Mouse (Mus musculus) olfactory bulb, adult 2 months (tissue): Measurements from ENCODE around the gene Ddx47. TPM values are rescaled to one million over a fixed set of nuclear protein-coding genes. Genes with fewer than 3 reads are reported as not detected.

ENCODE experiments used
- H3K27ac ChIP-seq: fragments of 200-500 bp; 2 replicates; pipeline ENCODE4 v1.5.1; 2012; ENCODE audit warnings: low read depth, low read length; ENCODE audit not compliant: insufficient read depth
- H3K4me1 ChIP-seq: fragments of 200-500 bp; 2 replicates; pipeline ENCODE4 v1.6.1; 2012; ENCODE audit warnings: low read length; ENCODE audit not compliant: control insufficient read depth, insufficient read depth
- H3K4me3 ChIP-seq: fragments of 200-500 bp; 2 replicates; pipeline ENCODE4 v1.5.1; 2012; ENCODE audit warnings: mild to moderate bottlenecking, low read depth, low read length, moderate library complexity; ENCODE audit not compliant: insufficient read depth
- CTCF ChIP-seq: fragments of 200-500 bp; IDR thresholded peaks from 2 replicates; pipeline ENCODE4 v1.5.1; 2012; ENCODE audit warnings: low read depth, mild to moderate bottlenecking, low read length, moderate library complexity; ENCODE audit not compliant: insufficient read depth
- POLR2A ChIP-seq: fragments of 200-500 bp; IDR thresholded peaks from 2 replicates; pipeline ENCODE4 v1.6.1; 2012; ENCODE audit warnings: mild to moderate bottlenecking, low read depth, low read length, moderate library complexity; ENCODE audit not compliant: insufficient read depth
- WGBS: fragments of 180-500 bp; shearing (Covaris S2); methylation state at CpG from one replicate; pipeline ENCODE4 v1.1.7; 2018; 5-methylcytosine and 5-hydroxymethylcytosine counted together
- polyA plus RNA-seq: library from polyadenylated mRNA; stranded (reverse); fragments of >200 nt; gene quantifications from 2 replicates; pipeline ENCODE4 v1.2.4, GENCODE M21; 2012; ENCODE audit warnings: low replicate concordance; ENCODE audit not compliant: missing spikeins, insufficient read depth, insufficient read length

Gene Ddx47
- polyA plus RNA-seq, 1 experiment = not detected

DNA sequence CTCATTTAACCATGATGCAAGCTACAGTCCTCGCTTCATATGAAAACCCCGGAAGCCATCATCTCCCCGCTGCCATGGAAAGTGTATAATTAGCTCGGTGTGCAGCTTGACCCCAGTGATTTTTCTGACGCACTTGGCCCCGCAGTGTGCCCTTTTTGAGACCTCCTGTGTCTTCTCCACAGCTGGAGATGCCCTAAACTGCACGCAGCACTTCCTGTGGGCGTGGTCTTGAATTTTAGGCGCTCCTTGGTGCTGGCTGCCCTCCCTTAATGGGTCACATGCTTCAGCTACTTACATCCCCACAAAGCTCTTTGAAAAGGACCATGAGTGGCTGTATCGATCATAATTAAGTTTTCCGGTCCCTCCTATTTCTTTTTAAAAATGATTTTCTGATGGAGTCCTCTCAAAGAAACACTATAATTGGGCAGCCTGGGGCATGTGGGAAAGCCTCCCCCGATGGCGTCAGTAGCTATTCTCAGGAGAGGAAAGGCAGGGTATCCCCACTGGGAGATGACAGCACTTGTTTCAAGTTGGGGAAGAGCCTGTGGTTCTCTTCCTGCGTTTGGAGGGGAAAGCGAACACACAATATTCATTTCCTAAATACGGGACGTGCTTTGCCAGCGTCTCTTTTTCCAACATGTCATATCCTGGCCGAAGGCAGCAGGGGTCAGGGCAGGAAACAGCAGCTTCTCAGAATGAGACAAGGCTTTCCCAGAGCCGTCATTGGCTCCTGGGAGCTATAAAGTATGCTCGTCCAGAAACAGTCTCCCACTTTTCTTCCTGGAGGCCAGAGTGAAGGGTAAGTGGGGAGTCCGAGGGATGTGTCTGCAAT is 30.0 kb upstream of the Ddx47 start, which contains the start of gene Apold1:
Gene Apold1, plus strand, starts transcription at position 488 of the 832 bp plus-strand sequence.
- 35% methylated on average over 22 of the region's 22 CpGs for WGBS
- H3K27ac ChIP-seq = peak within 1 kb of the TSS; percentile 64
- H3K4me3 ChIP-seq = peak within 1 kb of the TSS; percentile 30; the same call in 1 of the 2 replicates
- H3K4me1 ChIP-seq = peaks cover 16% of the 10 kb centered on the region
- TF ChIP-seq CTCF = no peak
- no peak for TF ChIP-seq POLR2A

DNA sequence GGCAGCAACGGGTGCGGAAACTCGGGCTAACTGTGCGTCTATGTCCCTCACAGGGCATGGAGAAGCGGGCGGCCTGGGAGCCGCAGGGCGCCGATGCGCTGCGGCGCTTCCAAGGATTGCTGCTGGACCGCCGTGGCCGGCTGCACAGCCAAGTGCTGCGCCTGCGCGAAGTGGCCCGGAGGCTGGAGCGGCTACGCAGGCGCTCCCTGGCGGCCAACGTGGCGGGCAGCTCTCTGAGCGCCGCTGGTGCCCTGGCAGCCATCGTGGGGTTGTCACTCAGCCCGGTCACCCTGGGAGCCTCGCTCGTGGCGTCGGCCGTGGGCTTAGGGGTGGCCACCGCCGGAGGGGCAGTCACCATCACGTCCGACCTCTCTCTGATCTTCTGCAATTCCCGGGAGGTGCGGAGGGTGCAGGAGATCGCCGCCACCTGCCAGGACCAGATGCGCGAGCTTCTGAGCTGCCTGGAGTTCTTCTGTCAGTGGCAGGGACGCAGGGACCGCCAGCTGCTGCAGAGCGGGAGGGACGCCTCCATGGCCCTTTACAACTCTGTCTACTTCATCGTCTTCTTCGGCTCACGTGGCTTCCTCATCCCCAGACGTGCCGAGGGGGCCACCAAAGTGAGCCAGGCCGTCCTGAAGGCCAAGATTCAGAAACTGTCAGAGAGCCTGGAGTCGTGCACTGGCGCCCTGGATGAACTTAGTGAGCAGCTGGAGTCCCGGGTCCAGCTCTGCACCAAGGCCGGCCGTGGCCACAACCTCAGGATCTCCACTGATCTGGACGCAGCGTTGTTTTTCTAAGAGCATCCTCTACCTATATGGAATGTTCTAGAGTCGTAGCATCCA is 27.7 kb upstream of the Ddx47 start:
- Histone ChIP-seq H3K4me3 (peak overlapping the region; percentile 60), H3K4me1 (peaks cover 16% of the 10 kb centered on the region), H3K27ac (peak overlapping the region; percentile 42)
- 3% methylated on average over 62 of the region's 62 CpGs for WGBS
- TF ChIP-seq POLR2A = peak; percentile 57; the same call in 1 of the 2 replicates
- peak; percentile 40; the same call in 1 of the 2 replicates for TF ChIP-seq CTCF

DNA sequence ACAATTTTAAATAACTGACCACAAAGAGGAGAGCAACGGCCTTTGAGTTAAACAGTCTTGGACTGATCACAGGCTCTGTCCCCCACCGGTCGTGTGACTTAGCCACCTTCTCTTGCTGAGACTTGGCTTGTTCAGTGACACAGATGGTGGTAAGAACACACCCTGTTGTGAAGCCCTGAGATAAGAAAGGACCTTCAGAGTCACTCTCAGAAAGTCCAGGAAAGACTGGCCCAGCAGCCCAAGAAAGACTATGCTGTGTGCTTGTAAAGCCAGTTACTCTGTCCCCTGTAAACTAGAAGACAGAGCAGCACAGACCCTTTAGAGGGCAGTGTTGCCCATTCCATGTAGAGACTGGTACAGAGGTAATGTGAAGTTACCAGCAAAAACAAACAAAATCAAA is 26.7 kb upstream of the Ddx47 start:
- Histone ChIP-seq H3K27ac (no peak overlapping the region), H3K4me1 (peaks cover 16% of the 10 kb centered on the region), H3K4me3 (no peak overlapping the region)
- no peak for TF ChIP-seq POLR2A
- TF ChIP-seq CTCF = no peak
- 69% methylated on average over 3 of the region's 3 CpGs for WGBS

DNA sequence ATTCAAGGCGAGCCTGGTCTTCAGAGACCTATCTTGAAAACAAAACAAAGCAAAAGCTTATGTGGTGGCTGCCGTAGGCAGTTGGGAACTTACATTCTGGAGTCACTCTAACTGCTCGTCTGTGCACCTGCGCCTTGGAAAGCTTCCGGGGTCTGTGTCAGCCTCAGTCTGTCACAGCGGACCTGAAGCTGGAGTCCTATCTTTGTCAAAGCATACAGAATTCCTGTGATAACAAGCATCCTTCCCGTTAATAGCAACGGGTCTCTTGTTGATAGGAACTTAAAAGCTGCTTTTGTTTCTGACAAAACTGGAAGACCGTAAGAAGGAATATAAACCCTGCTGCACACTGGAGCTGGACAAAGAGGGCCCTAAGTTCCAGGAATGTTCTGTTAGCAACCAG is 23.0 kb upstream of the Ddx47 start:
- Histone ChIP-seq H3K4me3 (no peak overlapping the region), H3K27ac (no peak overlapping the region), H3K4me1 (peaks cover 4% of the 10 kb centered on the region)
- 74% methylated on average over 9 of the region's 9 CpGs for WGBS
- TF ChIP-seq CTCF (no peak), POLR2A (no peak)

DNA sequence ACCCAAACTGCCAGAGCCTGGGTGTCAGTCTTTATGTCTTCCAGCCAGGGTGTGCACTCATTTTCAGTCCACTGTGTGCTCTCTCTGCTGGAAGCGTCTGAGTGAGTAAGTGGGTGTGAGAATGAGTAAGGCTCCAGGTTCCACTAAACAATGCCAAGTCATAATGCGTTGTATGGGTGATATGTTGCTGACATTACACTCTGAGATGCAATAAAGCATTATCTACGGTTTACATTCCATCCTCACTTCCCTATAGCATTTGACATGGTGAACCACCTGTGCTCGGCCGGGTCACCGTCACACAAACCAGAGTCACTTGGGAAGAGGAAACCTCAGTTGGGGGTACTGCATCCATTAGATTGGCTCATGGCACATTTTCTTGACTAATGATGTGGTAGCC is 20.7 kb upstream of the Ddx47 start:
- Histone ChIP-seq H3K4me1 (peaks cover 5% of the 10 kb centered on the region; the same call in 1 of the 2 replicates), H3K4me3 (no peak overlapping the region), H3K27ac (no peak overlapping the region)
- WGBS = 90% methylated on average over 6 of the region's 6 CpGs
- TF ChIP-seq POLR2A = no peak
- no peak for TF ChIP-seq CTCF

DNA sequence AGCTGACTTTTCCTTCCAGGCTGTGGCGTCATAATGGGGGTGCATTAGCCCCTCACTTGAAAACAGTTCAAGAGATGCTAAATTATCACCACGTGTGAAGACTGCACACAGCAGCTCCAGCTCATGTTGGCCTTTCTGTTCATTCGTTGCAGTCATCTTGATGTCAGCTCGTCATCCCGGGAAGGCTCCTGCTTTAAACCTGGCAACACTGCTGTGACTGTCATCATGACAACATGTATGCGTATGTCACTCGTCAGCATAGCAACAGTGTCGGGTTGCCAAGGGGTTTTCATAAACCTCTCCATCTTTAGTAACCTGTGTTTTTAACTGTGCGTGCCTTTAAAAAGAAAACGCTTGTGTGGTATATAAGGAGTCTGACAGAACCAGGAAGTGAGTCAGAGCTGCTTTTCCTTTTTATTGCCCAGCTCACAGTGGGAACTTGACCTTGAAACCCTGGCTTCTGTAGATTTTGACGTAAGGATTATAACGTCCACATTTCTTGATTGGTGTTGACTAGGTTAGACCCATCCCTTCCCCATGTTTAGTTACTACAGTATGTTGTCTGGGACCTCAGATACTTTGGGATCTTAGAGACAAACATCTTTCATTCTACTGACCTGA is 17.3 kb upstream of the Ddx47 start:
- H3K27ac ChIP-seq = no peak overlapping the region

DNA sequence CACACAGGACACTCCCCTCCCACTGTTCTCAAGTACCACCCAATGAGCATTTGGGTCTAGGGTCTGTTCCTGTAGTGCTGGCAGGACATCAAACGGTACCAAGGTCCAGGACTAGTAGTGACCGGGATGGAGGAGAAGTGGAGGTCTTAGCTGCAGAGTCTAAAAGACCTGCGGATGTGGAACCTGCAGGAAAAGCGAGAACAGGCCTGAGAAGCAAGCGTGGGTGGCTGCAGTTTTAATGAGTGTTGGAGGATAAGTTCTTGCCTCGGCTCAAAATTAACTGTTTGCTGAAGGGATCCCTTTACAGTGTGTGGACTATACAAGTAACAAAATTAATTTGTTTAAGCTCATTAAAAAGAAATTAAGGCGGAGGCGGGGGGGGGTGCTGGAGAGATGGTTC is 16.4 kb upstream of the Ddx47 start:
- 63% methylated on average over 8 of the region's 8 CpGs for WGBS
- Histone ChIP-seq H3K4me1 (peaks cover 5% of the 10 kb centered on the region; the same call in 1 of the 2 replicates), H3K27ac (peak overlapping the region; percentile 21; the same call in 1 of the 2 replicates), H3K4me3 (no peak overlapping the region)
- no peak for TF ChIP-seq POLR2A
- no peak for TF ChIP-seq CTCF

More for the DNA sequence above, 17.3 kb upstream of the Ddx47 start:
- peaks cover 5% of the 10 kb centered on the region; the same call in 1 of the 2 replicates for H3K4me1 ChIP-seq
- WGBS = 57% methylated on average over 12 of the region's 12 CpGs
- no peak overlapping the region for H3K4me3 ChIP-seq
- TF ChIP-seq POLR2A (no peak), CTCF (no peak)

DNA sequence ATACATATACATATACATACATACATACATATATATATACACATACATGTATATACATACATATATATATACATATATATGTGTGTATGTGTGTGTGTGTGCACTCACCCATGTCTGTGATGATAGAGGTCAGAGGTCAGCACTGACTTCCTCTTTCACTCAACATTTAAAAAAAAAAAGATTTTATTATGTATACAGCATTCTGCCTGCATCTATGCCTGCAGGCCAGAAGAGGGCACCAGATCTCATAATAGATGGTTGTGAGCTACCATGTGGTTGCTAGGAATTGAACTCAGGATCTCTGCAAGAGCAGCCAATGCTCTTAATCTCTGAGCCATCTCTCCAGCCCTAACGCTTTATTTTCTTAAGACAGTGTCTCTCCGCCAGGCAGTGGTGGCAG is 14.5 kb upstream of the Ddx47 start:
- H3K27ac ChIP-seq = no peak overlapping the region
- 89% methylated on average over 2 of the region's 2 CpGs for WGBS
- TF ChIP-seq CTCF (no peak), POLR2A (no peak)
- H3K4me3 ChIP-seq = no peak overlapping the region
- H3K4me1 ChIP-seq = peaks cover 5% of the 10 kb centered on the region; the same call in 1 of the 2 replicates
